29 mouse cellular contexts compared by ENCODE assay signal in the genomic region with DNA sequence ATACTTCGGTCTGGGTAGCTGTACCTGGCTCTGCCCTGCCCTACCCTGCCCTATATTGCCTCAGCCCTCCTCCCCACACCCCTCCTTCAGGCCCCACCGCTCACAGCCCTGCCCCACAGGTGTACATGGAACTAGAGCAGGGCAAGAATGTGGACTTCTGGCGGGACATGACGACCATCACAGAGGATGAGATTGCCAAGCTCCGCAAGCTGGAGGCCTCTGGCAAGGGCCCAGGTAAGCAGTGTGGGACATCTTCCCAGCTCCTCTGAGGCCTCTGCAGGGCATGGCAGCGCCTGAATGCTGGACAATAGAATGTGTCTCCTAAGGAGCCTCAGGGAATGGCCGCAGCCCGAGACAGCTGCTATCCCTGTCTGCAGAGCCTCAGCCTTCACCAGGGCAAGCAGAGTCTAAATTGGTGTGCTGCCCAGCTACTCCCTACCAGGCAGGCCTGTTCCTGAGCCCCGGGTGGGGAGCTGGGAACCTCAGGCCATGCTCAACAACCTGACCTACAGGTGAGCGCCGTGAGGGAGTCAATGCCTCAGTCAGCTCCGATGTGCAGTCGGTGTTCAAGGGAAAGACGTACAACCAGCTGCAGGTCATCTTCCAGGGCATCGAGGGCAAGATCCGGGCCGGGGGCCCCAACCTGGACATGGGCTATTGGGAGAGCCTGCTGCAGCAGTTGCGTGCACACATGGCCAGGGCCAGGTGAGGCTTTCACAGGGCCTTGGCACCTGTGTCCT. TPM values are rescaled to one million over a fixed set of nuclear protein-coding genes. Genes with fewer than 3 reads are reported as not detected.
A peak's percentile ranks its signal among the peaks of the same experiment; 100 is the strongest.
DNase-seq lines count a peak whose midpoint lies in the region; ATAC-seq lines count a peak whose summit lies in the region.
"Had no signal": no experiment of that assay in that cellular context is flagged by ENCODE, and none has a peak within 500 bp of the region (broad histone marks: within the 10 kb centered on the region; RNA-seq: fewer than 3 reads in every experiment).

No protein-coding gene starts in this region.

- no peak for DNase-seq in forebrain, embryonic 10.5 days (ENCODE audit: extremely low spot score, low spot score)
- DNase-seq in forebrain, embryonic 11.5 days (ENCODE audit: low spot score): no peak
- DNase-seq in neural tube, embryonic 10.5 days (ENCODE audit: extremely low spot score, low spot score): no peak
- no peak for DNase-seq in limb, embryonic 10.5 days (ENCODE audit: low spot score)
- DNase-seq in left cerebral cortex, postnatal 10 days (ENCODE audit: extremely low spot score in 1 of 2, low spot score in 2 of 2): no peak
- DNase-seq: adrenal gland, adult 8-10 months; adrenal gland, postnatal 25 days; cerebellum, postnatal 10 days; cerebellum, postnatal 36 days; gastrocnemius, postnatal 10 days; gastrocnemius, postnatal 36 days; heart, postnatal 10 days; heart, postnatal 36 days had no signal

- H3K27ac ChIP-seq in forebrain, embryonic 10.5 days: no peak overlapping the region
- H3K27ac ChIP-seq in forebrain, embryonic 11.5 days (ENCODE audit: low read depth, low read length): no peak overlapping the region
- no peak overlapping the region for H3K27ac ChIP-seq in neural tube, embryonic 14.5 days (ENCODE audit: low read depth, low read length)
- H3K27ac ChIP-seq in limb, embryonic 10.5 days: no peak overlapping the region
- H3K27ac ChIP-seq: embryonic facial prominence, embryonic 12.5 days; embryonic facial prominence, embryonic 15.5 days; heart, embryonic 15.5 days; hindbrain, embryonic 10.5 days; hindbrain, embryonic 13.5 days; intestine, embryonic 15.5 days had no signal

- H3K4me3 ChIP-seq in forebrain, embryonic 10.5 days: peak overlapping the region; percentile 18
- no peak overlapping the region for H3K4me3 ChIP-seq in forebrain, embryonic 11.5 days (ENCODE audit: low read depth, low read length)
- H3K4me3 ChIP-seq in megakaryocyte, embryonic 14.5 days (replicated peaks): peak overlapping the region; percentile 38
- no peak overlapping the region for H3K4me3 ChIP-seq in neural tube, embryonic 14.5 days (ENCODE audit: low read depth, low read length)
- H3K4me3 ChIP-seq in limb, embryonic 10.5 days: peak overlapping the region; percentile 8; the same call in 1 of the 2 replicates
- H3K4me3 ChIP-seq: embryonic facial prominence, embryonic 12.5 days; embryonic facial prominence, embryonic 15.5 days; heart, embryonic 12.5 days; heart, embryonic 15.5 days; hindbrain, embryonic 10.5 days; hindbrain, embryonic 13.5 days; intestine, embryonic 15.5 days had no signal

- peaks cover 41% of the 10 kb centered on the region for H3K4me1 ChIP-seq in forebrain, embryonic 10.5 days
- peaks cover 14% of the 10 kb centered on the region for H3K4me1 ChIP-seq in forebrain, embryonic 11.5 days (replicated peaks; ENCODE audit: control insufficient read depth, insufficient read depth, low read length)
- peaks cover 87% of the 10 kb centered on the region for H3K4me1 ChIP-seq in megakaryocyte, embryonic 14.5 days
- peaks cover 16% of the 10 kb centered on the region for H3K4me1 ChIP-seq in neural tube, embryonic 14.5 days (ENCODE audit: control insufficient read depth, insufficient read depth, low read length)
- H3K4me1 ChIP-seq in limb, embryonic 10.5 days: peaks cover 52% of the 10 kb centered on the region

- WGBS in forebrain, embryonic 10.5 days: 94% methylated on average over 18 of the region's 18 CpGs
- WGBS in forebrain, embryonic 11.5 days: 94% methylated on average over 18 of the region's 18 CpGs
- 96% methylated on average over 18 of the region's 18 CpGs for WGBS in neural tube, embryonic 14.5 days
- WGBS in limb, embryonic 10.5 days: 94% methylated on average over 18 of the region's 18 CpGs

- no peaks in the 10 kb centered on the region for H3K27me3 ChIP-seq in forebrain, embryonic 10.5 days (ENCODE audit: poor library complexity, severe bottlenecking)
- H3K27me3 ChIP-seq in forebrain, embryonic 11.5 days (ENCODE audit: control insufficient read depth, insufficient read depth, low read length): no peaks in the 10 kb centered on the region
- no peaks in the 10 kb centered on the region for H3K27me3 ChIP-seq in megakaryocyte, embryonic 14.5 days (replicated peaks)
- 0 out of 2 replicates have a peak, but pooled peaks cover 2% of the 10 kb centered on the region for H3K27me3 ChIP-seq in neural tube, embryonic 14.5 days (ENCODE audit: control insufficient read depth, insufficient read depth, low read length)
- H3K27me3 ChIP-seq in limb, embryonic 10.5 days (ENCODE audit: low read depth, poor library complexity, severe bottlenecking): no peaks in the 10 kb centered on the region
- H3K27me3 ChIP-seq: embryonic facial prominence, embryonic 12.5 days; embryonic facial prominence, embryonic 15.5 days; heart, embryonic 12.5 days; heart, embryonic 15.5 days; hindbrain, embryonic 13.5 days; intestine, embryonic 15.5 days had no signal

- ATAC-seq in forebrain, embryonic 11.5 days (replicated peaks; ENCODE audit: low FRiP score): no peak
- no peak for ATAC-seq in megakaryocyte, adult 5-6 weeks (ENCODE audit: poor library complexity, severe bottlenecking)
- no peak for ATAC-seq in neural tube, embryonic 14.5 days (ENCODE audit: low read depth)
- ATAC-seq: activated CD4-positive, CD25-positive, alpha-beta regulatory T cell, adult 4 months; CD4-positive, CD25-positive, alpha-beta regulatory T cell, adult 4 months; forebrain, embryonic 14.5 days; hindbrain, embryonic 16.5 days; intestine, embryonic 15.5 days had no signal

- H3K4me2 ChIP-seq in forebrain, embryonic 11.5 days (ENCODE audit: low read depth, low read length, severe bottlenecking): no peak overlapping the region
- H3K4me2 ChIP-seq in neural tube, embryonic 14.5 days (ENCODE audit: low read depth, low read length): no peak overlapping the region
- H3K4me2 ChIP-seq: embryonic facial prominence, embryonic 12.5 days; embryonic facial prominence, embryonic 15.5 days; heart, embryonic 12.5 days; heart, embryonic 15.5 days; hindbrain, embryonic 13.5 days; intestine, embryonic 15.5 days had no signal

- intact Hi-C loops in left cerebral cortex, postnatal 10 days (cut with DNase I): loop anchor here (5.0 kb wide), 1 partner anchor 37 kb away; no protein-coding TSS in a partner anchor

- H3K36me3 ChIP-seq in forebrain, embryonic 10.5 days (replicated peaks): peaks cover 67% of the 10 kb centered on the region
- peaks cover 27% of the 10 kb centered on the region for H3K36me3 ChIP-seq in forebrain, embryonic 11.5 days (ENCODE audit: control insufficient read depth, insufficient read depth, low read length)
- peaks cover 55% of the 10 kb centered on the region for H3K36me3 ChIP-seq in megakaryocyte, embryonic 14.5 days (replicated peaks; ENCODE audit: low read length)
- peaks cover 44% of the 10 kb centered on the region for H3K36me3 ChIP-seq in neural tube, embryonic 14.5 days (ENCODE audit: control insufficient read depth, insufficient read depth, low read length)
- H3K36me3 ChIP-seq in limb, embryonic 10.5 days: peaks cover 64% of the 10 kb centered on the region

- no peaks in the 10 kb centered on the region for H3K9me3 ChIP-seq in forebrain, embryonic 10.5 days
- no peaks in the 10 kb centered on the region for H3K9me3 ChIP-seq in forebrain, embryonic 11.5 days (ENCODE audit: control insufficient read depth, low read length)
- H3K9me3 ChIP-seq in megakaryocyte, embryonic 14.5 days: no peaks in the 10 kb centered on the region
- no peaks in the 10 kb centered on the region for H3K9me3 ChIP-seq in neural tube, embryonic 14.5 days (ENCODE audit: control insufficient read depth, low read length)
- H3K9me3 ChIP-seq in limb, embryonic 10.5 days (replicated peaks): no peaks in the 10 kb centered on the region
- H3K9me3 ChIP-seq: embryonic facial prominence, embryonic 12.5 days; embryonic facial prominence, embryonic 15.5 days; heart, embryonic 12.5 days; heart, embryonic 15.5 days; hindbrain, embryonic 10.5 days; hindbrain, embryonic 13.5 days; intestine, embryonic 15.5 days had no signal

- no peak overlapping the region for H3K9ac ChIP-seq in forebrain, embryonic 11.5 days (ENCODE audit: low read length)
- H3K9ac ChIP-seq in neural tube, embryonic 14.5 days (replicated peaks; ENCODE audit: low read depth, low read length): 0 out of 2 replicates have a peak overlapping the region, but pooled peaks have one; percentile 11
- H3K9ac ChIP-seq: embryonic facial prominence, embryonic 12.5 days; embryonic facial prominence, embryonic 15.5 days; heart, embryonic 12.5 days; heart, embryonic 15.5 days; hindbrain, embryonic 13.5 days; intestine, embryonic 15.5 days had no signal

RNA-seq across cellular contexts. Expression of gene Cactin, which starts 3.1 kb away (rescaled TPM):
- polyA plus RNA-seq in forebrain, embryonic 10.5 days (2016; fragmentation: Nextera tagmentation; extraction: Ambion mirVana): 56.0 and 56.7 TPM in 2 replicates
- 51.2 and 53.2 TPM in 2 replicates for polyA plus RNA-seq in forebrain, embryonic 11.5 days (2014; fragmentation: Nextera tagmentation; extraction: Ambion mirVana)
- 76.5 and 78.5 TPM in 2 replicates for polyA plus RNA-seq in megakaryocyte, embryonic 14.5 days (2012; ENCODE audit: insufficient read depth, low replicate concordance)
- total RNA-seq in megakaryocyte, adult 5-6 weeks (2015): 4.5 and 7.4 TPM in 2 replicates
- 16.2 and 20.6 TPM in 2 replicates for total RNA-seq in megakaryocyte, adult 5-6 weeks (2017)
- 14.3 and 18.7 TPM in 2 replicates for polyA plus RNA-seq in neural tube, embryonic 14.5 days (2014; fragmentation: Nextera tagmentation; extraction: Ambion mirVana)
- 62.5 and 67.7 TPM in 2 replicates for polyA plus RNA-seq in limb, embryonic 10.5 days (2016; fragmentation: Nextera tagmentation; extraction: Ambion mirVana)
- total RNA-seq in left cerebral cortex, postnatal 10 days (2021): 10 to 100 TPM; 26.4 to 26.7 TPM

RNA-seq across cellular contexts. Expression of gene Tbxa2r, which starts 4.6 kb away (rescaled TPM):
- 2.4 and 3.0 TPM in 2 replicates for polyA plus RNA-seq in forebrain, embryonic 10.5 days (2016; fragmentation: Nextera tagmentation; extraction: Ambion mirVana)
- polyA plus RNA-seq in forebrain, embryonic 11.5 days (2014; fragmentation: Nextera tagmentation; extraction: Ambion mirVana): 1.9 and 2.6 TPM in 2 replicates
- polyA plus RNA-seq in megakaryocyte, embryonic 14.5 days (2012; ENCODE audit: insufficient read depth, low replicate concordance): 87.5 and 153 TPM in 2 replicates
- 0.34 and 0.85 TPM in 2 replicates for total RNA-seq in megakaryocyte, adult 5-6 weeks (2015)
- 0.07 and 0.28 TPM in 2 replicates for total RNA-seq in megakaryocyte, adult 5-6 weeks (2017)
- polyA plus RNA-seq in neural tube, embryonic 14.5 days (2014; fragmentation: Nextera tagmentation; extraction: Ambion mirVana): 1.9 and 4.6 TPM in 2 replicates
- 3.2 and 3.6 TPM in 2 replicates for polyA plus RNA-seq in limb, embryonic 10.5 days (2016; fragmentation: Nextera tagmentation; extraction: Ambion mirVana)
- total RNA-seq in left cerebral cortex, postnatal 10 days (2021): 1 to 10 TPM; 1.1 to 2.1 TPM
- total RNA-seq: granulocyte monocyte progenitor cell, adult 5-6 weeks; MEL had no signal

RNA-seq across cellular contexts. Expression of gene Gipc3, which starts 19.1 kb away (rescaled TPM):
- not detected in 2 replicates for polyA plus RNA-seq in forebrain, embryonic 10.5 days (2016; fragmentation: Nextera tagmentation; extraction: Ambion mirVana)
- polyA plus RNA-seq in forebrain, embryonic 11.5 days (2014; fragmentation: Nextera tagmentation; extraction: Ambion mirVana): 0.07 TPM in 1 of 2 replicates, not detected in the other
- 2.9 and 11.0 TPM in 2 replicates for polyA plus RNA-seq in megakaryocyte, embryonic 14.5 days (2012; ENCODE audit: insufficient read depth, low replicate concordance)
- not detected in 2 replicates for total RNA-seq in megakaryocyte, adult 5-6 weeks (2015)
- total RNA-seq in megakaryocyte, adult 5-6 weeks (2017): not detected in 2 replicates
- polyA plus RNA-seq in neural tube, embryonic 14.5 days (2014; fragmentation: Nextera tagmentation; extraction: Ambion mirVana): 0.05 and 0.08 TPM in 2 replicates
- 0.09 TPM in 1 of 2 replicates, not detected in the other for polyA plus RNA-seq in limb, embryonic 10.5 days (2016; fragmentation: Nextera tagmentation; extraction: Ambion mirVana)
- under 1 TPM; 0.39 to 0.49 TPM for total RNA-seq in left cerebral cortex, postnatal 10 days (2021)
- total RNA-seq: granulocyte monocyte progenitor cell, adult 5-6 weeks; MEL had no signal
- polyA plus RNA-seq: activated CD4-positive, CD25-positive, alpha-beta regulatory T cell, adult 4 months; embryonic facial prominence, embryonic 12.5 days; forebrain, embryonic 14.5 days; heart, embryonic 12.5 days; heart, embryonic 15.5 days; hindbrain, embryonic 10.5 days; hindbrain, embryonic 13.5 days; hindbrain, embryonic 16.5 days; intestine, embryonic 15.5 days had no signal

RNA-seq across cellular contexts. Expression of gene Hmg20b, which starts 26.3 kb away (rescaled TPM):
- polyA plus RNA-seq in forebrain, embryonic 10.5 days (2016; fragmentation: Nextera tagmentation; extraction: Ambion mirVana): 101 and 108 TPM in 2 replicates
- polyA plus RNA-seq in forebrain, embryonic 11.5 days (2014; fragmentation: Nextera tagmentation; extraction: Ambion mirVana): 109 and 111 TPM in 2 replicates
- 302 and 601 TPM in 2 replicates for polyA plus RNA-seq in megakaryocyte, embryonic 14.5 days (2012; ENCODE audit: insufficient read depth, low replicate concordance)
- total RNA-seq in megakaryocyte, adult 5-6 weeks (2015): 27.4 and 33.0 TPM in 2 replicates
- 18.1 and 24.5 TPM in 2 replicates for total RNA-seq in megakaryocyte, adult 5-6 weeks (2017)
- 29.9 and 38.0 TPM in 2 replicates for polyA plus RNA-seq in neural tube, embryonic 14.5 days (2014; fragmentation: Nextera tagmentation; extraction: Ambion mirVana)
- 99.6 and 114 TPM in 2 replicates for polyA plus RNA-seq in limb, embryonic 10.5 days (2016; fragmentation: Nextera tagmentation; extraction: Ambion mirVana)
- total RNA-seq in left cerebral cortex, postnatal 10 days (2021): 10 to 100 TPM; 18.3 to 20.3 TPM

RNA-seq across cellular contexts. Expression of gene Pip5k1c, which starts 31.2 kb away (rescaled TPM):
- polyA plus RNA-seq in forebrain, embryonic 10.5 days (2016; fragmentation: Nextera tagmentation; extraction: Ambion mirVana): 60.6 and 62.1 TPM in 2 replicates
- 74.1 and 74.9 TPM in 2 replicates for polyA plus RNA-seq in forebrain, embryonic 11.5 days (2014; fragmentation: Nextera tagmentation; extraction: Ambion mirVana)
- 124 and 136 TPM in 2 replicates for polyA plus RNA-seq in megakaryocyte, embryonic 14.5 days (2012; ENCODE audit: insufficient read depth, low replicate concordance)
- 28.0 and 31.7 TPM in 2 replicates for total RNA-seq in megakaryocyte, adult 5-6 weeks (2015)
- total RNA-seq in megakaryocyte, adult 5-6 weeks (2017): 40.4 and 46.1 TPM in 2 replicates
- 133 and 140 TPM in 2 replicates for polyA plus RNA-seq in neural tube, embryonic 14.5 days (2014; fragmentation: Nextera tagmentation; extraction: Ambion mirVana)
- polyA plus RNA-seq in limb, embryonic 10.5 days (2016; fragmentation: Nextera tagmentation; extraction: Ambion mirVana): 67.0 and 71.3 TPM in 2 replicates
- total RNA-seq in left cerebral cortex, postnatal 10 days (2021): 100 to 1,000 TPM; 336 to 340 TPM

Comparison
In these comparisons a context has a peak if more than half of its experiments do, and no peak if none do; other contexts are left out.
1. H3K4me3 ChIP-seq: peak in forebrain, embryonic 10.5 days (single experiment), megakaryocyte, embryonic 14.5 days (single experiment) and limb, embryonic 10.5 days (single experiment); none in forebrain, embryonic 11.5 days (single experiment) and neural tube, embryonic 14.5 days (single experiment).
2. RNA of gene Tbxa2r, which starts 4.6 kb away (polyA plus RNA-seq): 87.5 to 153 TPM in megakaryocyte, embryonic 14.5 days; 3.2 to 3.6 TPM in limb, embryonic 10.5 days, 1.9 to 2.6 TPM in forebrain, embryonic 11.5 days, 2.4 to 3.0 TPM in forebrain, embryonic 10.5 days and 1.9 to 4.6 TPM in neural tube, embryonic 14.5 days; every median in the first group is over 10 times any median in the second.